Mouse (Mus musculus) heart, embryonic 14.5 days (tissue): ENCODE measurements around the gene Dnajc21. TPM values are rescaled to one million over a fixed set of nuclear protein-coding genes. Genes with fewer than 3 reads are reported as not detected.

Experiments used
- ATAC-seq: fragments of 200-750 bp; cut with Nextera tagmentation; 2 replicates; pipeline ENCODE4 v1.8.0; 2017; ENCODE audit warnings: low read depth, moderate TSS enrichment; ENCODE audit not compliant: insufficient number of reproducible peaks, insufficient read depth, low FRiP score
- H3K27ac ChIP-seq, 2 experiments: fragments of 200-500 bp in 1 of 2; fragments of 300-500 bp in 1 of 2; sonication (generic) in 1 of 2; replicated peaks in 1 of 2; 2 replicates each; pipeline ENCODE4 v1.5.1; 2012 to 2014; ENCODE audit warnings: low read depth in 2 of 2, low read length in 2 of 2, control low read depth in 1 of 2, mild to moderate bottlenecking in 1 of 2, mixed read lengths in 1 of 2; ENCODE audit not compliant: control insufficient read depth in 1 of 2, insufficient read depth in 1 of 2
- H3K27me3 ChIP-seq: fragments of 300-500 bp; sonication (generic); 2 replicates; pipeline ENCODE4 v1.6.1; 2014; ENCODE audit warnings: mild to moderate bottlenecking, low read length, control low read depth; ENCODE audit not compliant: control insufficient read depth, insufficient read depth
- H3K36me3 ChIP-seq: fragments of 300-500 bp; sonication (generic); 2 replicates; pipeline ENCODE4 v1.6.1; 2014; ENCODE audit warnings: mild to moderate bottlenecking, control low read depth, low read length, mixed read lengths; ENCODE audit not compliant: control insufficient read depth, insufficient read depth
- H3K4me1 ChIP-seq, 2 experiments: fragments of 200-500 bp in 1 of 2; fragments of 300-500 bp in 1 of 2; sonication (generic) in 1 of 2; 2 replicates each; pipeline ENCODE4 v1.6.1; 2012 to 2014; ENCODE audit warnings: low read length in 2 of 2, control low read depth in 1 of 2, mixed read lengths in 1 of 2; ENCODE audit not compliant: control insufficient read depth in 2 of 2, insufficient read depth in 2 of 2
- H3K4me2 ChIP-seq: fragments of 300-500 bp; sonication (generic); 2 replicates; pipeline ENCODE4 v1.6.1; 2014; ENCODE audit warnings: mild to moderate bottlenecking, low read length
- H3K4me3 ChIP-seq, 2 experiments: fragments of 200-500 bp in 1 of 2; fragments of 300-500 bp in 1 of 2; sonication (generic) in 1 of 2; 2 replicates each; pipeline ENCODE4 v1.5.1; 2012 to 2014; ENCODE audit warnings: low read length in 2 of 2, mild to moderate bottlenecking in 2 of 2, control low read depth in 1 of 2, low read depth in 1 of 2, moderate library complexity in 1 of 2; ENCODE audit not compliant: control insufficient read depth in 1 of 2, insufficient read depth in 1 of 2
- H3K9ac ChIP-seq: fragments of 300-500 bp; sonication (generic); 2 replicates; pipeline ENCODE4 v1.6.1; 2014; ENCODE audit warnings: mild to moderate bottlenecking, low read length
- H3K9me3 ChIP-seq: fragments of 300-500 bp; sonication (generic); 2 replicates; pipeline ENCODE4 v1.6.1; 2016; ENCODE audit warnings: low read length, control low read depth; ENCODE audit not compliant: control insufficient read depth
- WGBS: fragments of 180-500 bp; shearing (Covaris S2); extraction: QIAGEN DNeasy Blood & Tissue Kit; methylation state at CpG from one replicate; pipeline ENCODE4 v1.1.7; 2014; 5-methylcytosine and 5-hydroxymethylcytosine counted together
- polyA plus RNA-seq: library from polyadenylated mRNA; unstranded; fragments of >200 nt; fragmentation: Nextera tagmentation; extraction: Ambion mirVana; gene quantifications from 2 replicates; pipeline ENCODE4 v1.2.1, GENCODE M21; 2014

Gene Dnajc21
- polyA plus RNA-seq, 1 experiment from 2014 or later, result 13.0 TPM

DNA sequence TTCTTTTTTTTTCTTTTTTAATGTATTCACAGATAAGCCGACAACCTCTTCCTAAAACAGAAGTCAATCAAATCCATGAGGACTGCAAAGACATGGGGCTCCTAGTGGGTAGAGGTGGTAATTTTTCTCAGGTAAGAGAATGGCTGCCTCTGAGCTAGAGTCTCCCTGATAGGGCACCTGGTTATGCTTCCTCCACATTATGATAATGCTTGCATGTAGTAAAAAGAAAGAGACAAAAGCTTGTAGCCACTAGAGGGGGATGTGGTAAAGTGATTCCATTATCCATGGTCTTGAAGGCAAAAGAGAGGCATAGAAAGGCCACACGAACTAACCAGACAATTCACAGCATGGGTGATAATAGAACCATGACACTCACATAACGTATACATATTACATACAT lies 69.9 kb downstream of the Dnajc21 start:
- H3K27ac ChIP-seq, result no peak overlapping the region
- no peaks in the 10 kb centered on the region for H3K4me1 ChIP-seq
- no peaks in the 10 kb centered on the region for H3K36me3 ChIP-seq
- 0 out of 2 replicates have a peak, but pooled peaks cover 2% of the 10 kb centered on the region for H3K9me3 ChIP-seq
- no peak overlapping the region for H3K9ac ChIP-seq
- 63% methylated on average over 3 of the region's 3 CpGs for WGBS
- no peaks in the 10 kb centered on the region for H3K27me3 ChIP-seq
- no peak for ATAC-seq
- H3K4me3 ChIP-seq, result no peak overlapping the region
- no peak overlapping the region for H3K4me2 ChIP-seq

DNA sequence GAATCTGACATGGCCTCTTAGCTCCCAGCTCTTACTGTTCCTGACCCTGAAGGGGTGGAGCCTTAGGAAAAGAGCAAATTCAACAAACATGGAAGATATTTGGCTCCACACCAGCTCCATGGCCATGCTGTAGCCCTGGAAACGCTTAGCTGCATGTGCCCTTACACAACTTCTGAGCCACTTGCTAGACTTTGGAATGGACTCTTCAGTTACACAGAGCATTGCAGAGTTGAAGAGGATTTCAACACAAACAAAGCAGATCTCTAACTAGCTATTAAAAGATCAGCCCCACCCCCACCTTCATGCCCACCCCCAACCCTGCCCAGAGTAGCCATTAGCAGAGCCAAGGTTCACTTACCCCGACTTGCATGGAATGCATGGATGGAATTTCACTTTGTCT lies 70.5 kb downstream of the Dnajc21 start:
- Histone ChIP-seq H3K4me3 (no peak overlapping the region), H3K9ac (no peak overlapping the region), H3K4me2 (no peak overlapping the region), H3K4me1 (no peaks in the 10 kb centered on the region), H3K27ac (no peak overlapping the region), H3K27me3 (no peaks in the 10 kb centered on the region), H3K9me3 (0 out of 2 replicates have a peak, but pooled peaks cover 2% of the 10 kb centered on the region), H3K36me3 (no peaks in the 10 kb centered on the region)
- 63% methylated on average over 2 of the region's 2 CpGs for WGBS
- ATAC-seq, result no peak

Other genes with a start within 250 kb of the Dnajc21 start
- not detected in 2 replicates for gene Gm21973, start 145.1 kb downstream of the Dnajc21 start, polyA plus RNA-seq
- not detected in 2 replicates for gene Agxt2, start 112.0 kb downstream of the Dnajc21 start, polyA plus RNA-seq
- gene Brix1, start 15.4 kb upstream of the Dnajc21 start, polyA plus RNA-seq, result 55.9 and 58.8 TPM in 2 replicates
- 12.6 and 16.9 TPM in 2 replicates for gene Rad1, start 15.5 kb upstream of the Dnajc21 start, polyA plus RNA-seq
- not detected in 2 replicates for gene Ttc23l, start 88.2 kb upstream of the Dnajc21 start, polyA plus RNA-seq
- 12.9 and 14.9 TPM in 2 replicates for gene Rai14, start 244.1 kb upstream of the Dnajc21 start, polyA plus RNA-seq